Mouse (Mus musculus) fibroblast of lung, adult 2 months (primary cell): ENCODE measurements around the gene Hes5.

ENCODE experiments used
- DNase-seq: peaks from one replicate; pipeline ENCODE4 v3.0.0-alpha.2; 2011; ENCODE audit warnings: low read depth

Hes5 gene

GRCm38 (mm10) chr4:154964581-154965235, 4.0 kb downstream of the Hes5 start:
- DNase-seq = no peak

GRCm38 (mm10) chr4:154965856-154966255, 5.1 kb downstream of the Hes5 start:
- no peak for DNase-seq

GRCm38 (mm10) chr4:154967173-154967572, 6.5 kb downstream of the Hes5 start:
- DNase-seq = no peak

GRCm38 (mm10) chr4:154972546-154972945, 11.8 kb downstream of the Hes5 start:
- DNase-seq = no peak

- DNase-seq = no peak
Observed at GRCm38 (mm10) chr4:154974163-154974611, 13.5 kb downstream of the Hes5 start.

- no peak for DNase-seq
Observed at GRCm38 (mm10) chr4:154980110-154980509, 19.4 kb downstream of the Hes5 start.

- no peak for DNase-seq
Observed at GRCm38 (mm10) chr4:154981076-154981475, 20.4 kb downstream of the Hes5 start.

- DNase-seq = no peak
Observed at GRCm38 (mm10) chr4:154981530-154981929, 20.8 kb downstream of the Hes5 start.

GRCm38 (mm10) chr4:154982247-154983120, 21.8 kb downstream of the Hes5 start:
- DNase-seq = no peak

GRCm38 (mm10) chr4:154983767-154984166, 23.0 kb downstream of the Hes5 start:
- no peak for DNase-seq

- no peak for DNase-seq
Observed at GRCm38 (mm10) chr4:154985151-154985777, 24.5 kb downstream of the Hes5 start.

GRCm38 (mm10) chr4:154986096-154986495, 25.4 kb downstream of the Hes5 start:
- no peak for DNase-seq

- no peak for DNase-seq
Observed at GRCm38 (mm10) chr4:154986750-154987149, 26.0 kb downstream of the Hes5 start.

- no peak for DNase-seq
Observed at GRCm38 (mm10) chr4:154994876-154995275, 34.2 kb downstream of the Hes5 start.

GRCm38 (mm10) chr4:154996572-154997154, 35.9 kb downstream of the Hes5 start:
- no peak for DNase-seq

- no peak for DNase-seq
Observed at GRCm38 (mm10) chr4:154999379-154999778, 38.7 kb downstream of the Hes5 start.

- no peak for DNase-seq
Observed at GRCm38 (mm10) chr4:155005278-155005677, 44.6 kb downstream of the Hes5 start.

GRCm38 (mm10) chr4:155006296-155006695, 45.6 kb downstream of the Hes5 start:
- no peak for DNase-seq

- no peak for DNase-seq
Observed at GRCm38 (mm10) chr4:155007641-155008040, 46.9 kb downstream of the Hes5 start.

- no peak for DNase-seq
Observed at GRCm38 (mm10) chr4:155008075-155008474, 47.4 kb downstream of the Hes5 start.

- no peak for DNase-seq
Observed at GRCm38 (mm10) chr4:155009216-155009615, 48.5 kb downstream of the Hes5 start.

- DNase-seq = no peak
Observed at GRCm38 (mm10) chr4:155010870-155011269, 50.1 kb downstream of the Hes5 start.
